In the genomic region with DNA sequence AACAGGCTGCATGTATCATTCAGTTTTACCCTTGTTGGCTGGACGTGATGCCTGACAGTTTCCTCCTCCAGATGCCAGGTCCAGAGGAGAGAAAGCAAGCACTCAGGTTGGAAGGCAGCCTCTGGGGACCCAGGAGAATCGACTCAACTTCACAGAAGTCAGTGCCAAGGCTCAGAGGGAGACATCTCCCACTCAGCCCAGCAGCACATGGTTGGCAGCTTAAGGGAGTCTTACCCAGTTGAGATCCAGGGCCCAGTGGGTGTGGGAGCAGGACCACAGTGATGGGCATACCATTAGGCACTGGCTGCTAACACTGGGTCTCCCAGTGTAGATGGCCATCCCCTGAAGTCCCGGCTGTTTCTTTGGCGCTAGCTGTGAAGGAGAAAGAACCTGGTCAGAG, we compare ENCODE assay signal across 22 mouse cellular contexts.
A peak's percentile ranks its signal among the peaks of the same experiment; 100 is the strongest.
DNase-seq lines count a peak whose midpoint lies in the region; ATAC-seq lines count a peak whose summit lies in the region.
"Had no signal": no experiment of that assay in that cellular context is flagged by ENCODE, and none has a peak within 500 bp of the region (broad histone marks: within the 10 kb centered on the region; RNA-seq: fewer than 3 reads in every experiment).

No protein-coding gene starts in this region.

- peaks cover 8% of the 10 kb centered on the region for H3K4me1 ChIP-seq in heart, embryonic 11.5 days (ENCODE audit: control insufficient read depth, insufficient read depth, low read length)
- no peaks in the 10 kb centered on the region for H3K4me1 ChIP-seq in midbrain, embryonic 11.5 days (ENCODE audit: control insufficient read depth, insufficient read depth, low read length)
- H3K4me1 ChIP-seq in midbrain, embryonic 10.5 days: peaks cover 5% of the 10 kb centered on the region; the same call in 1 of the 2 replicates
- H3K4me1 ChIP-seq in embryonic facial prominence, embryonic 10.5 days: peaks cover 18% of the 10 kb centered on the region
- H3K4me1 ChIP-seq in limb, embryonic 15.5 days: peaks cover 15% of the 10 kb centered on the region

- intact Hi-C loops in left cerebral cortex, postnatal 14 days (cut with DNase I): no loop called here

- H3K27ac ChIP-seq in heart, embryonic 11.5 days (ENCODE audit: low read depth, low read length): no peak overlapping the region
- no peak overlapping the region for H3K27ac ChIP-seq in midbrain, embryonic 11.5 days (ENCODE audit: low read depth, low read length)
- no peak overlapping the region for H3K27ac ChIP-seq in midbrain, embryonic 10.5 days (replicated peaks)
- 0 out of 2 replicates have a peak overlapping the region, but pooled peaks have one; percentile 12 for H3K27ac ChIP-seq in embryonic facial prominence, embryonic 10.5 days (replicated peaks)
- H3K27ac ChIP-seq in limb, embryonic 15.5 days: peak overlapping the region; percentile 73; the same call in 1 of the 2 replicates

- 77% methylated on average over 4 of the region's 4 CpGs for WGBS in heart, embryonic 11.5 days (ENCODE audit: insufficient replicate concordance)
- 77% methylated on average over 4 of the region's 4 CpGs for WGBS in midbrain, embryonic 11.5 days
- WGBS in midbrain, embryonic 10.5 days: 86% methylated on average over 4 of the region's 4 CpGs
- WGBS in embryonic facial prominence, embryonic 10.5 days: 84% methylated on average over 4 of the region's 4 CpGs
- WGBS in limb, embryonic 15.5 days: 78% methylated on average over 4 of the region's 4 CpGs

- no peak overlapping the region for H3K4me2 ChIP-seq in heart, embryonic 11.5 days
- H3K4me2 ChIP-seq in midbrain, embryonic 11.5 days: no peak overlapping the region
- no peak overlapping the region for H3K4me2 ChIP-seq in limb, embryonic 15.5 days
- H3K4me2 ChIP-seq: heart, embryonic 12.5 days; heart, embryonic 15.5 days; hindbrain, embryonic 13.5 days; intestine, embryonic 15.5 days had no signal

- H3K36me3 ChIP-seq in heart, embryonic 11.5 days (ENCODE audit: control insufficient read depth, insufficient read depth, low read length): no peaks in the 10 kb centered on the region
- H3K36me3 ChIP-seq in midbrain, embryonic 11.5 days (ENCODE audit: control insufficient read depth, insufficient read depth, low read length): no peaks in the 10 kb centered on the region
- H3K36me3 ChIP-seq in midbrain, embryonic 10.5 days: no peaks in the 10 kb centered on the region
- no peaks in the 10 kb centered on the region for H3K36me3 ChIP-seq in embryonic facial prominence, embryonic 10.5 days (replicated peaks)
- H3K36me3 ChIP-seq in limb, embryonic 15.5 days: no peaks in the 10 kb centered on the region
- H3K36me3 ChIP-seq: heart, embryonic 12.5 days; heart, embryonic 15.5 days; hindbrain, embryonic 10.5 days; hindbrain, embryonic 13.5 days; intestine, embryonic 15.5 days had no signal

- no peak overlapping the region for H3K9ac ChIP-seq in heart, embryonic 11.5 days (ENCODE audit: low read depth, low read length)
- no peak overlapping the region for H3K9ac ChIP-seq in midbrain, embryonic 11.5 days (ENCODE audit: low read length)
- no peak overlapping the region for H3K9ac ChIP-seq in limb, embryonic 15.5 days
- H3K9ac ChIP-seq: heart, embryonic 12.5 days; heart, embryonic 15.5 days; hindbrain, embryonic 13.5 days; intestine, embryonic 15.5 days had no signal

- H3K27me3 ChIP-seq in heart, embryonic 11.5 days (ENCODE audit: control insufficient read depth, insufficient read depth, low read length): no peaks in the 10 kb centered on the region
- H3K27me3 ChIP-seq in midbrain, embryonic 11.5 days (ENCODE audit: control insufficient read depth, insufficient read depth, low read length): no peaks in the 10 kb centered on the region
- no peaks in the 10 kb centered on the region for H3K27me3 ChIP-seq in midbrain, embryonic 10.5 days (ENCODE audit: low read depth, poor library complexity, severe bottlenecking)
- H3K27me3 ChIP-seq in embryonic facial prominence, embryonic 10.5 days (replicated peaks; ENCODE audit: low read depth, poor library complexity, severe bottlenecking): no peaks in the 10 kb centered on the region
- no peaks in the 10 kb centered on the region for H3K27me3 ChIP-seq in limb, embryonic 15.5 days
- H3K27me3 ChIP-seq: heart, embryonic 12.5 days; heart, embryonic 15.5 days; hindbrain, embryonic 13.5 days; intestine, embryonic 15.5 days had no signal

- DNase-seq in heart, adult 11 months: peak; percentile 91
- DNase-seq in midbrain, embryonic 11.5 days (ENCODE audit: low spot score, missing footprints): peak; percentile 62
- no peak for DNase-seq in midbrain, embryonic 10.5 days (ENCODE audit: low spot score)
- no peak for DNase-seq in embryonic facial prominence, embryonic 10.5 days (ENCODE audit: low spot score)
- no peak for DNase-seq in left cerebral cortex, postnatal 14 days (ENCODE audit: low spot score in 2 of 2)
- DNase-seq: adrenal gland, adult 8-10 months; adrenal gland, postnatal 25 days; cerebellum, adult 11-12 months; cerebellum, adult 8-10 months; cerebellum, postnatal 10 days; cerebellum, postnatal 36 days had no signal

- ATAC-seq in heart, embryonic 11.5 days (replicated peaks; ENCODE audit: insufficient number of reproducible peaks, low FRiP score, low TSS enrichment): no peak
- ATAC-seq in midbrain, embryonic 11.5 days (ENCODE audit: low FRiP score): no peak
- ATAC-seq in limb, embryonic 15.5 days (ENCODE audit: insufficient number of reproducible peaks, low FRiP score, low TSS enrichment, low read depth): no peak
- ATAC-seq: activated CD4-positive, CD25-positive, alpha-beta regulatory T cell, adult 4 months; CD4-positive, CD25-positive, alpha-beta regulatory T cell, adult 4 months; forebrain, embryonic 14.5 days; hindbrain, embryonic 16.5 days had no signal

- no peaks in the 10 kb centered on the region for H3K9me3 ChIP-seq in heart, embryonic 11.5 days (replicated peaks; ENCODE audit: control insufficient read depth, low read length)
- no peaks in the 10 kb centered on the region for H3K9me3 ChIP-seq in midbrain, embryonic 11.5 days (ENCODE audit: control insufficient read depth, low read length)
- H3K9me3 ChIP-seq in midbrain, embryonic 10.5 days (replicated peaks): no peaks in the 10 kb centered on the region
- no peaks in the 10 kb centered on the region for H3K9me3 ChIP-seq in embryonic facial prominence, embryonic 10.5 days
- no peaks in the 10 kb centered on the region for H3K9me3 ChIP-seq in limb, embryonic 15.5 days
- H3K9me3 ChIP-seq: heart, embryonic 12.5 days; heart, embryonic 15.5 days; hindbrain, embryonic 10.5 days; hindbrain, embryonic 13.5 days; intestine, embryonic 15.5 days had no signal

- no peak overlapping the region for H3K4me3 ChIP-seq in heart, embryonic 11.5 days (ENCODE audit: low read depth, low read length)
- no peak overlapping the region for H3K4me3 ChIP-seq in midbrain, embryonic 11.5 days (ENCODE audit: low read depth, low read length)
- H3K4me3 ChIP-seq in midbrain, embryonic 10.5 days: no peak overlapping the region
- no peak overlapping the region for H3K4me3 ChIP-seq in embryonic facial prominence, embryonic 10.5 days
- no peak overlapping the region for H3K4me3 ChIP-seq in limb, embryonic 15.5 days
- H3K4me3 ChIP-seq: heart, embryonic 12.5 days; heart, embryonic 15.5 days; hindbrain, embryonic 10.5 days; hindbrain, embryonic 13.5 days; intestine, embryonic 15.5 days had no signal

Comparison
In these comparisons a context has a peak if more than half of its experiments do, and no peak if none do; other contexts are left out.
1. DNase-seq: peak in heart, adult 11 months (single experiment) and midbrain, embryonic 11.5 days (single experiment); none in midbrain, embryonic 10.5 days (single experiment), embryonic facial prominence, embryonic 10.5 days (single experiment) and left cerebral cortex, postnatal 14 days (0 of 2).
2. H3K27ac ChIP-seq: peak in embryonic facial prominence, embryonic 10.5 days (single experiment) and limb, embryonic 15.5 days (single experiment); none in heart, embryonic 11.5 days (single experiment), midbrain, embryonic 11.5 days (single experiment) and midbrain, embryonic 10.5 days (single experiment).